Mouse (Mus musculus) ES-Bruce4 (cell line): ENCODE measurements around the gene Amer3.

Experiments used
- CTCF ChIP-seq: IDR thresholded peaks from one replicate; pipeline ENCODE4 v1.8.1; 2011; ENCODE audit warnings: low read depth, low read length
- EP300 ChIP-seq: IDR thresholded peaks from 2 replicates; pipeline ENCODE4 v1.6.1; 2011; ENCODE audit warnings: low read depth, low read length; ENCODE audit not compliant: insufficient read depth
- POLR2A ChIP-seq: IDR thresholded peaks from one replicate; pipeline ENCODE4 v1.8.1; 2011; ENCODE audit warnings: low read length; ENCODE audit not compliant: insufficient read depth

DNA sequence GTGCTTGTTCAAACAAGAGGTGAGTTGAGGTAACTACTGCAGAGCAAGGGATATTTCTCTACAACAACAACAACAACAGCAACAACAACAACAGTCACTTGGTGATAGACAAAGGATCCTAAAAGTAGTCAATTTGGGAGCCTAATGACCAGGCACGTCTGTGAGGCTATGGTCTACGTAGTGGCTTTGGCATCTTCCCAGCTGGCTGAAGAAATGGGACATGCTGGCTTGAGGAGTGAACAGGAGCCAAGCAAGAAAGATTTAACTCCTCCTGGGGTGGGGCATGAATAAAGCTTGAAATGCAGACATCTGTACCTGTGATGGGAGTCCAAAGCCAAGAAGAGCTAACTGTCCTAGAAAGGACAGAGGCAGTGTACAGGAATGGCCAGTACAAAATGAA, 34.3 kb downstream of the Amer3 start:
- TF ChIP-seq CTCF, result no peak
- no peak for TF ChIP-seq POLR2A
- no peak for TF ChIP-seq EP300
